Mouse (Mus musculus) forebrain, embryonic 15.5 days (tissue): Measurements from ENCODE around the gene Mpdu1. TPM values are rescaled to one million over a fixed set of nuclear protein-coding genes. Genes with fewer than 3 reads are reported as not detected.

Experiments used
- ATAC-seq: fragments of 200-750 bp; cut with Nextera tagmentation; replicated peaks from 2 replicates; pipeline ENCODE4 v1.8.0; 2017; ENCODE audit warnings: mild to moderate bottlenecking, moderate TSS enrichment, moderate library complexity
- H3K27ac ChIP-seq: fragments of 300-500 bp; sonication (generic); replicated peaks from 2 replicates; pipeline ENCODE4 v1.5.1; 2015; ENCODE audit warnings: mild to moderate bottlenecking, inconsistent platforms
- H3K27me3 ChIP-seq: fragments of 300-500 bp; sonication (generic); 2 replicates; pipeline ENCODE4 v1.6.1; 2015; ENCODE audit warnings: inconsistent platforms
- H3K36me3 ChIP-seq: fragments of 300-500 bp; sonication (generic); 2 replicates; pipeline ENCODE4 v1.6.1; 2015; ENCODE audit warnings: mild to moderate bottlenecking, inconsistent platforms
- H3K4me1 ChIP-seq: fragments of 300-500 bp; sonication (generic); 2 replicates; pipeline ENCODE4 v1.6.1; 2015; ENCODE audit warnings: inconsistent platforms
- H3K4me2 ChIP-seq: fragments of 300-500 bp; sonication (generic); replicated peaks from 2 replicates; pipeline ENCODE4 v1.6.1; 2015; ENCODE audit warnings: mild to moderate bottlenecking, inconsistent platforms
- H3K4me3 ChIP-seq: fragments of 300-500 bp; sonication (generic); 2 replicates; pipeline ENCODE4 v1.5.1; 2015; ENCODE audit warnings: mild to moderate bottlenecking, inconsistent platforms
- H3K9ac ChIP-seq: fragments of 300-500 bp; sonication (generic); replicated peaks from 2 replicates; pipeline ENCODE4 v1.6.1; 2015; ENCODE audit warnings: mild to moderate bottlenecking, inconsistent platforms
- H3K9me3 ChIP-seq: fragments of 300-500 bp; sonication (generic); 2 replicates; pipeline ENCODE4 v1.6.1; 2016; ENCODE audit warnings: inconsistent platforms
- WGBS: fragments of 180-500 bp; shearing (Covaris S2); methylation state at CpG from one replicate; pipeline ENCODE4 v1.1.7; 2015; ENCODE audit warnings: mixed read lengths; 5-methylcytosine and 5-hydroxymethylcytosine counted together
- polyA plus RNA-seq: library from polyadenylated mRNA; unstranded; fragments of >200 nt; fragmentation: Nextera tagmentation; extraction: Ambion mirVana; gene quantifications from 2 replicates; pipeline ENCODE4 v1.2.1, GENCODE M21; 2015

The Mpdu1 gene
- polyA plus RNA-seq, 1 experiment from 2014 or later = 89.1 TPM

DNA sequence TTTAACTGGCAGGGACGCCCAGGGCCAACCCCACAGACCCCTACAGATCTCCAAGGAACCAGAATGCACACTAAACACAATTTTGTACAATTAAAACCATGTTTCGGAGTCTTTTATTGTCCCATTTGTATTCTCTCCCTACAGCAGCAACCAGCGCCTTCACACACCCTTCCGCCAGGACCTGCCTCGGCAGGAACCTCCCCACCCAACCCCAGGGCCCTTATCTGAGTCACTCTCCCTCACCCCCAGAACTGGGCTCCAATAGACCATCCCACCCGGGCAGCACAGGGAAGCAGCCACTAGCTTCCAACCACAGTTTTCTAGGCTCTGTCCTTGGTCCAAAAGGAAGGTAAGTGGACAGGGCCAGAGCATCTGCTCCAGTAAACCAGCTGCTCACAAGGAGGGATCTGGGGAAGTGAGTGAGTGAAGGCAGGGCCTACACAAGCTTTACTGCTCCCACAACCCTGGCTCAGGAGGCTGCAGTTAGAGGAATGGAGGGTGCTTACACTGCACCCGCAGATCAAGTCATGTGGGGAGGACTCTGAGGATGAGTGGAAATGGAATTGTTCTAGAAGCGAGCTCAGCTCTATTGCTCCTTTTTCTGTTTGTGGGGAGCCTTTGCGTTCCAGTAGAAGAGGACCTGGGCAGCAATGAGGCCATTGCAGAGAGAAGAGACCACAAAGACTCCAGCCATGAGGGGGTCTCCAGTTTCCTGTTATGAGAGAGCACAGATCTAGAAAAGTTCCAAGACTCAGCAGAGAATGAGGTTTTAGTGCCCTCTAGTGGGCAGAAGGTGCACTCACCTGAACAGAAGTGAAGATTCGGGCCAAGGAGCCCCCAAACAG is 5.6 kb downstream of the Mpdu1 start:
- Histone ChIP-seq H3K27me3 (no peaks in the 10 kb centered on the region), H3K4me1 (peaks cover 23% of the 10 kb centered on the region), H3K9ac (no peak overlapping the region), H3K36me3 (peaks cover 47% of the 10 kb centered on the region), H3K27ac (no peak overlapping the region), H3K4me2 (no peak overlapping the region), H3K4me3 (no peak overlapping the region), H3K9me3 (no peaks in the 10 kb centered on the region)
- 82% methylated on average over 10 of the region's 10 CpGs for whole genome bisulfite sequencing
- ATAC-seq = no peak

DNA sequence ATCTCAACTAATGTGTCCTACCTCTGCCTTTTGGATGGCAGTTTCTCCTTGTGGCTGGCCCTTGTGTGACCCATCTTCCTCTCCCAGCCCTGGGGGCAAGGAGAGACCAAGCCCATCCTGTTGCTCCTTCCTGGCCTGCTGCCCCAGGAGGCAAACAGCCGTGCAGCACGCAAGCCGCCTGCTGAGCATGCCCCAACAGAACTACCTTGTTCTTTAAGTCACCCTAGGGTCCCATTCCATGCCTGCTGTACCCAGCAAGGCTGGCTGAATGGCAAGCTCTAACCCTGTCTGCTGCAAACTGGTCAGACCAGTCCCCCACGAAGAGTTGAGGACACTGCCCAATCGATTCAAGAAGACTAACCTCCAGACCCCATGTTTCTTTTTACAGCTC is 6.4 kb downstream of the Mpdu1 start:
- ATAC-seq = 0 out of 2 replicates have a peak, but pooled peaks have one; percentile 4
- Histone ChIP-seq H3K4me2 (no peak overlapping the region), H3K9me3 (no peaks in the 10 kb centered on the region), H3K9ac (no peak overlapping the region), H3K4me3 (no peak overlapping the region), H3K27ac (no peak overlapping the region), H3K4me1 (peaks cover 15% of the 10 kb centered on the region), H3K27me3 (no peaks in the 10 kb centered on the region), H3K36me3 (peaks cover 55% of the 10 kb centered on the region)
- 91% methylated on average over 5 of the region's 5 CpGs for WGBS

- WGBS = 24% methylated on average over 34 of the region's 34 CpGs
- Histone ChIP-seq H3K4me1 (peaks cover 10% of the 10 kb centered on the region), H3K9ac (no peak within 1 kb of the TSS), H3K36me3 (peaks cover 61% of the 10 kb centered on the region), H3K4me3 (no peak within 1 kb of the TSS), H3K27ac (0 out of 2 replicates have a peak within 1 kb of the TSS, but pooled peaks have one; percentile 27), H3K4me2 (no peak within 1 kb of the TSS), H3K27me3 (no peaks in the 10 kb centered on the region), H3K9me3 (no peaks in the 10 kb centered on the region)
- peak; percentile 73 for ATAC-seq
Observed at GRCm38 (mm10) chr11:69655264-69656064, 7.0 kb downstream of the Mpdu1 start, which contains the start of gene Sox15. Sox15 (plus strand) TSS chr11:69655314.

DNA sequence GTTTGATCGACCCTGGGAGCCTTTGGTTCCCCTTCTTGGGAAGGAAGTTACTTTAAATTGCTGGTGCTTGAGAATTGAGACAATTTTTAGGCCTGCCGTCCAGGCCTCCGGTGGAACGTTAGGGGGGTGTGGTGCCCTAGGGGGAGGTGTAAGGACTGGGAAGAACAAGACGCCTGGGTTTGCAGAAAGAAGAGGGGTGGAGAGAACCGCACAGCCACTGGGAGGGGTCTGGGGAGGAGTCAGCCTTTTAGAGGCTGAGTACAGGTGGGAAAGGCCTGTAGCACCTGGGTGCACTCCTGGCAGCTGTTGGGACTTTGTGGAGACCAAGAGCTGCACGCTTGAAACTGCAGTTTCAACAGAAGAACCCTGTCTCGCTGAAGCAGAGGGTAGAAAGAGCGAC is 7.7 kb downstream of the Mpdu1 start:
- no peak overlapping the region for H3K4me2 ChIP-seq
- H3K4me1 ChIP-seq = peaks cover 10% of the 10 kb centered on the region
- ATAC-seq = no peak
- no peak overlapping the region for H3K9ac ChIP-seq
- H3K9me3 ChIP-seq = no peaks in the 10 kb centered on the region
- H3K4me3 ChIP-seq = no peak overlapping the region
- WGBS = 51% methylated on average over 9 of the region's 9 CpGs
- 0 out of 2 replicates have a peak overlapping the region, but pooled peaks have one; percentile 27 for H3K27ac ChIP-seq
- no peaks in the 10 kb centered on the region for H3K27me3 ChIP-seq
- H3K36me3 ChIP-seq = peaks cover 68% of the 10 kb centered on the region

GRCm38 (mm10) chr11:69653399-69653798 is 9.0 kb downstream of the Mpdu1 start:
- Histone ChIP-seq H3K9ac (no peak overlapping the region), H3K27ac (no peak overlapping the region), H3K27me3 (no peaks in the 10 kb centered on the region), H3K4me3 (no peak overlapping the region), H3K4me1 (peaks cover 10% of the 10 kb centered on the region), H3K9me3 (no peaks in the 10 kb centered on the region), H3K4me2 (no peak overlapping the region), H3K36me3 (peaks cover 71% of the 10 kb centered on the region)
- 65% methylated on average over 5 of the region's 5 CpGs for WGBS
- no peak for ATAC-seq

DNA sequence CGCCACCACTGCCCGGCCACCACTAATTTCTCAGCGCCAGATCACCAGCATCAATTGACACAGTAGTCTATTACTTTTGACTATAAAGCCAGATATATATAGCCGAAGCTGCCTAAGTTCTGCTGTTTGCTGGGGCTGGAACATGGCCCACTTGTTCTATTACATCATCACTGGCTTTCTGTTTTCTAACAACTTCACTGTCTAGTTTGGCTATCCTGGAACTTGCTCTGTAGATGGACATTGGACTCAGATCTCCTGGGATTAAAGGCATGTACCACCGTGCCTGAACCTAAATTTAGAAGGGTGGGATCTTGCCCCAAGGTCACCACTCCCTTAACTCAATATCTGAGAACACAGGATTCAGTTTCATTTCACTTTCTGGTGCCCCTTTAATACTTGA is 16.6 kb downstream of the Mpdu1 start:
- Histone ChIP-seq H3K27me3 (no peaks in the 10 kb centered on the region), H3K36me3 (peaks cover 94% of the 10 kb centered on the region), H3K4me3 (no peak overlapping the region), H3K4me2 (no peak overlapping the region), H3K4me1 (no peaks in the 10 kb centered on the region), H3K9me3 (no peaks in the 10 kb centered on the region), H3K9ac (no peak overlapping the region), H3K27ac (no peak overlapping the region)
- 94% methylated on average over 5 of the region's 5 CpGs for WGBS
- no peak for ATAC-seq

- H3K4me1 ChIP-seq = peaks cover 34% of the 10 kb centered on the region
- H3K4me3 ChIP-seq = no peak overlapping the region
- H3K27me3 ChIP-seq = no peaks in the 10 kb centered on the region
- 85% methylated on average over 3 of the region's 3 CpGs for WGBS
- no peaks in the 10 kb centered on the region for H3K9me3 ChIP-seq
- no peak for ATAC-seq
- peaks cover 17% of the 10 kb centered on the region for H3K36me3 ChIP-seq
- H3K4me2 ChIP-seq = 0 out of 2 replicates have a peak overlapping the region, but pooled peaks have one; percentile 2
- H3K9ac ChIP-seq = no peak overlapping the region
- no peak overlapping the region for H3K27ac ChIP-seq
Observed at GRCm38 (mm10) chr11:69635471-69635870, 27.0 kb downstream of the Mpdu1 start.

GRCm38 (mm10) chr11:69633128-69633866 is 29.1 kb downstream of the Mpdu1 start:
- Histone ChIP-seq H3K4me1 (peaks cover 34% of the 10 kb centered on the region), H3K9ac (peak overlapping the region; percentile 100), H3K4me3 (peak overlapping the region; percentile 100), H3K27me3 (no peaks in the 10 kb centered on the region), H3K4me2 (peak overlapping the region; percentile 73), H3K9me3 (no peaks in the 10 kb centered on the region), H3K36me3 (0 out of 2 replicates have a peak, but pooled peaks cover 4% of the 10 kb centered on the region), H3K27ac (peak overlapping the region; percentile 96)
- under 1% methylated on average over 36 of the region's 50 CpGs for WGBS
- ATAC-seq = peak; percentile 69

DNA sequence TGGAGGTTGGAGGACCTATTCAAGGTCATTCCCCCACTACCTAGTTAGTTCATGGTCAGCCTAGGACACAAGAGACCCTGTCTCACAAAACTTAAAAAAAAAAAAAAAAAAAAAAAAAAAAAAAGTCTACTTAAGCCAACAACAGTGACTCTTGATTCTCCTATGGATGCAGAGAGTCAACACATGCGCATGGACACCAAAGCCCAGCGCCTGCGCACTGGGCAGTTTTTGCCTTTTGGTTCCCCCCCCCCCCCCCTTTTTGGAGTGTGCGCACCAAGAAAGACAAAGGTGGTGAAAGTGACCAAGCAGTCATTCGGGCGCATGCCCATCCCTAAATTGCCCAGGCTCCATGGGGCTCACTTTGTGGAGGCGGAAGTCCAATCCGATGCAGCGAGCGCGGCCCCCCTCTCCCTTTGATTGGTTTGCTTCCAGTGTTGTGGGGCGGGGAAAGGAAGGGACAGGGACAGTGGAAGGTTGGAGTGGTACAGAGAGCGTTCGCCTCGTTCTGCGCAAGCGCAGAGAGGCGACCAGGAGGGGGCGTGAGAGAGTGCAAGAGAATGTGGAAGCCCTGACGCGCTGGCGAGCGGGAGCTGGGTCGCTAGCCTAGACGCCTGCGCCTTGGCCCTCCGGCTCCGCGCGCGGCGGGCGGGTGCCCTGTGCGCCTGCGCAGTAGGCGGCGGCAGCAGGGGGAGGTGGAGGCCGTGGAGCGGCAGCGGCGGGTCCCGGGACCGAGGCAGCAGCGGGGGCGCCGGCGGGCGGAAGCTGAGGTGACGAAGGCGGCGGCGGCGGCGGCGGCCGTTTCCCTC is 30.0 kb downstream of the Mpdu1 start, which contains the start of gene Fxr2:
Fxr2 (plus strand) TSS at position 707 of the 806 bp plus-strand sequence.
- peak; percentile 98 for ATAC-seq
- H3K4me3 ChIP-seq = peak within 1 kb of the TSS; percentile 100
- H3K4me2 ChIP-seq = peak within 1 kb of the TSS; percentile 73
- H3K27me3 ChIP-seq = no peaks in the 10 kb centered on the region
- no peaks in the 10 kb centered on the region for H3K9me3 ChIP-seq
- H3K27ac ChIP-seq = peak within 1 kb of the TSS; percentile 96
- H3K4me1 ChIP-seq = peaks cover 34% of the 10 kb centered on the region
- H3K36me3 ChIP-seq = 0 out of 2 replicates have a peak, but pooled peaks cover 4% of the 10 kb centered on the region
- 1% methylated on average over 41 of the region's 56 CpGs for WGBS
- H3K9ac ChIP-seq = peak within 1 kb of the TSS; percentile 100

DNA sequence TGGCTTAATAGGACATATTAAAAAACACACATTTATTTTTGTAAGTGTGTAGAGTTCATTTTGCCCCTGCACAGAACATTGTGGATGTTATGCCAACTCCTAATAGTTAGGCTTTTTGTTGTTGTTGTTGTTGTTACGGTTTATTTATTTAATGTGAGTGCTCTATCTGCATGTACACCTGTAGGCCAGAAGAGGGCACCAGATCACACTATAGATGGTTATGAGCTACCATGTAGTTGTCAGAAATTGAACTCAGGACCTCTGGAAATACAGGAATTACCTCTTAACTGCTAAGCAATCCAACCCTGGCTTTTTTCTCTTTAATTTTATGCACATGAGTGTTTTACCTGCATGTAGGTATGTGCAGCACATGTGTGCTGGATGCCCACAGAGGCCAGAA is 32.6 kb downstream of the Mpdu1 start:
- 61% methylated on average over 1 of the region's 1 CpGs for WGBS
- Histone ChIP-seq H3K9ac (no peak overlapping the region), H3K27me3 (no peaks in the 10 kb centered on the region), H3K4me2 (no peak overlapping the region), H3K27ac (no peak overlapping the region), H3K4me3 (no peak overlapping the region), H3K9me3 (no peaks in the 10 kb centered on the region), H3K36me3 (no peaks in the 10 kb centered on the region), H3K4me1 (peaks cover 18% of the 10 kb centered on the region)
- no peak for ATAC-seq

GRCm38 (mm10) chr11:69628286-69628685 is 34.2 kb downstream of the Mpdu1 start:
- no peaks in the 10 kb centered on the region for H3K27me3 ChIP-seq
- no peak for ATAC-seq
- H3K4me2 ChIP-seq = no peak overlapping the region
- H3K4me3 ChIP-seq = no peak overlapping the region
- WGBS = 36% methylated on average over 6 of the region's 6 CpGs
- no peaks in the 10 kb centered on the region for H3K36me3 ChIP-seq
- H3K4me1 ChIP-seq = peaks cover 3% of the 10 kb centered on the region; the same call in 1 of the 2 replicates
- H3K27ac ChIP-seq = no peak overlapping the region
- no peak overlapping the region for H3K9ac ChIP-seq
- no peaks in the 10 kb centered on the region for H3K9me3 ChIP-seq
